ENCODE assay signal across 8 mouse cellular contexts in genomic region chr13:56438211-56439075, GRCm38 (mm10). TPM values are rescaled to one million over a fixed set of nuclear protein-coding genes. Genes with fewer than 3 reads are reported as not detected.
DNase-seq lines count a peak whose midpoint lies in the region; ATAC-seq and TF ChIP-seq lines count a peak whose summit lies in the region.

Gene Slc25a48 (plus strand): TSS chr13:56438355.

- H3K4me1 ChIP-seq in forebrain, embryonic 11.5 days (replicated peaks; ENCODE audit: control insufficient read depth, insufficient read depth, low read length): peaks cover 9% of the 10 kb centered on the region; the same call in 1 of the 2 replicates
- H3K4me1 ChIP-seq in hindbrain, postnatal 0 days (ENCODE audit: insufficient read depth, low read length): 0 out of 2 replicates have a peak, but pooled peaks cover 8% of the 10 kb centered on the region
- no peaks in the 10 kb centered on the region for H3K4me1 ChIP-seq in liver, embryonic 11.5 days (replicated peaks; ENCODE audit: control insufficient read depth, insufficient read depth, low read length)

- H3K27me3 ChIP-seq in forebrain, embryonic 11.5 days (ENCODE audit: control insufficient read depth, insufficient read depth, low read length): peaks cover 39% of the 10 kb centered on the region
- H3K27me3 ChIP-seq in hindbrain, postnatal 0 days (ENCODE audit: insufficient read depth, low read length): peaks cover 36% of the 10 kb centered on the region
- H3K27me3 ChIP-seq in liver, embryonic 11.5 days (replicated peaks; ENCODE audit: control insufficient read depth, insufficient read depth, low read length): peaks cover 44% of the 10 kb centered on the region

- peak within 1 kb of the TSS; percentile 24 for H3K4me3 ChIP-seq in forebrain, embryonic 11.5 days (ENCODE audit: low read depth, low read length)
- H3K4me3 ChIP-seq in hindbrain, postnatal 0 days (ENCODE audit: low read length): peak within 1 kb of the TSS; percentile 36
- H3K4me3 ChIP-seq in liver, embryonic 11.5 days (ENCODE audit: low read depth, low read length): peak within 1 kb of the TSS; percentile 41

- WGBS in forebrain, embryonic 11.5 days: 7% methylated on average over 51 of the region's 51 CpGs
- WGBS in hindbrain, postnatal 0 days: 5% methylated on average over 51 of the region's 51 CpGs
- 4% methylated on average over 51 of the region's 51 CpGs for WGBS in liver, embryonic 11.5 days

- DNase-seq in testis, postnatal 10 days (ENCODE audit: low spot score): peak; percentile 66
- DNase-seq in testis, postnatal 14 days (ENCODE audit: low spot score): no peak
- peak; percentile 65 for DNase-seq in forebrain, embryonic 11.5 days (ENCODE audit: low spot score)
- DNase-seq in hindbrain, postnatal 0 days (ENCODE audit: low spot score): peak; percentile 31
- peak; percentile 49 for DNase-seq in liver, embryonic 11.5 days (ENCODE audit: low spot score)
- peak; percentile 44 for DNase-seq in neural tube, embryonic 10.5 days (ENCODE audit: extremely low spot score, low spot score)
- no peak for DNase-seq in spleen, adult 12 weeks (ENCODE audit: low spot score)
- DNase-seq in layer of hippocampus, adult 9-10 months (ENCODE audit: low spot score): no peak

- H3K9me3 ChIP-seq in forebrain, embryonic 11.5 days (ENCODE audit: control insufficient read depth, low read length): no peaks in the 10 kb centered on the region
- no peaks in the 10 kb centered on the region for H3K9me3 ChIP-seq in hindbrain, postnatal 0 days (ENCODE audit: low read length)
- no peaks in the 10 kb centered on the region for H3K9me3 ChIP-seq in liver, embryonic 11.5 days (ENCODE audit: control insufficient read depth, low read length)

- TF ChIP-seq CTCF in hindbrain, postnatal 0 days (IDR thresholded peaks at IDR 0.05; ENCODE audit: low read depth): no peak

- no peak within 1 kb of the TSS for H3K27ac ChIP-seq in forebrain, embryonic 11.5 days (ENCODE audit: low read depth, low read length)
- no peak within 1 kb of the TSS for H3K27ac ChIP-seq in hindbrain, postnatal 0 days
- H3K27ac ChIP-seq in liver, embryonic 11.5 days (ENCODE audit: low read depth, low read length): no peak within 1 kb of the TSS

- no peaks in the 10 kb centered on the region for H3K36me3 ChIP-seq in forebrain, embryonic 11.5 days (ENCODE audit: control insufficient read depth, insufficient read depth, low read length)
- H3K36me3 ChIP-seq in hindbrain, postnatal 0 days (ENCODE audit: insufficient read depth, low read length): no peaks in the 10 kb centered on the region
- H3K36me3 ChIP-seq in liver, embryonic 11.5 days (ENCODE audit: control insufficient read depth, insufficient read depth, low read length): no peaks in the 10 kb centered on the region

- H3K9ac ChIP-seq in forebrain, embryonic 11.5 days (ENCODE audit: low read length): no peak within 1 kb of the TSS; the same call in 1 of the 2 replicates
- 0 out of 2 replicates have a peak within 1 kb of the TSS, but pooled peaks have one; percentile 28 for H3K9ac ChIP-seq in hindbrain, postnatal 0 days (replicated peaks; ENCODE audit: low read length)
- H3K9ac ChIP-seq in liver, embryonic 11.5 days (ENCODE audit: low read depth, low read length): 0 out of 2 replicates have a peak within 1 kb of the TSS, but pooled peaks have one; percentile 36

- ATAC-seq in forebrain, embryonic 11.5 days (replicated peaks; ENCODE audit: low FRiP score): no peak
- ATAC-seq in hindbrain, postnatal 0 days: no peak
- 0 out of 2 replicates have a peak, but pooled peaks have one; percentile 41 for ATAC-seq in liver, embryonic 11.5 days (replicated peaks; ENCODE audit: low FRiP score)

- peak within 1 kb of the TSS; percentile 50 for H3K4me2 ChIP-seq in forebrain, embryonic 11.5 days (ENCODE audit: low read depth, low read length, severe bottlenecking)
- peak within 1 kb of the TSS; percentile 61 for H3K4me2 ChIP-seq in hindbrain, postnatal 0 days (ENCODE audit: low read depth, low read length)
- H3K4me2 ChIP-seq in liver, embryonic 11.5 days: peak within 1 kb of the TSS; percentile 58

RNA-seq across cellular contexts. Expression of gene Slc25a48, which starts in this region (rescaled TPM):
- polyA plus RNA-seq in forebrain, embryonic 11.5 days (2014; fragmentation: Nextera tagmentation; extraction: Ambion mirVana): not detected in 2 replicates
- total RNA-seq in hindbrain, postnatal 0 days (2014; rRNA removed): 0.07 TPM in 1 of 2 replicates, not detected in the other
- polyA plus RNA-seq in hindbrain, postnatal 0 days (2015; fragmentation: Nextera tagmentation; extraction: Ambion mirVana): 0.05 TPM in 1 of 2 replicates, not detected in the other
- 0.18 and 0.37 TPM in 2 replicates for polyA plus RNA-seq in liver, embryonic 11.5 days (2014; fragmentation: Nextera tagmentation; extraction: Ambion mirVana)

Comparison
In these comparisons a context has a peak if more than half of its experiments do, and no peak if none do; other contexts are left out.
1. DNase-seq: peak in testis, postnatal 10 days (single experiment) and neural tube, embryonic 10.5 days (single experiment); none in testis, postnatal 14 days (single experiment), spleen, adult 12 weeks (single experiment) and layer of hippocampus, adult 9-10 months (single experiment).
2. Peak in DNase-seq, H3K4me3 ChIP-seq and H3K4me2 ChIP-seq in forebrain, embryonic 11.5 days; RNA of the gene not detected or under 1 TPM.
3. Peak in DNase-seq, H3K4me3 ChIP-seq, H3K9ac ChIP-seq and H3K4me2 ChIP-seq in hindbrain, postnatal 0 days; RNA of the gene not detected or under 1 TPM.
4. Peak in DNase-seq, ATAC-seq, H3K4me3 ChIP-seq, H3K9ac ChIP-seq and H3K4me2 ChIP-seq in liver, embryonic 11.5 days; RNA of the gene not detected or under 1 TPM.
5. Peak in every context shown above with its lines, with median percentiles within 50 percentile points of each other: H3K4me2 ChIP-seq and H3K4me3 ChIP-seq.